Mouse (Mus musculus) effector memory CD4-positive, alpha-beta T cell, adult 7 months (primary cell): ENCODE data around the gene Glra3. TPM values are rescaled to one million over a fixed set of nuclear protein-coding genes. Genes with fewer than 3 reads are reported as not detected.

Experiments used
- polyA plus RNA-seq: library from polyadenylated mRNA; unstranded; fragments of 100-300 nt; shearing (Covaris generic); gene quantifications from one replicate; pipeline ENCODE4 v1.2.1, GENCODE M21; 2017

Glra3 gene
- 0.21 TPM for polyA plus RNA-seq

DNA sequence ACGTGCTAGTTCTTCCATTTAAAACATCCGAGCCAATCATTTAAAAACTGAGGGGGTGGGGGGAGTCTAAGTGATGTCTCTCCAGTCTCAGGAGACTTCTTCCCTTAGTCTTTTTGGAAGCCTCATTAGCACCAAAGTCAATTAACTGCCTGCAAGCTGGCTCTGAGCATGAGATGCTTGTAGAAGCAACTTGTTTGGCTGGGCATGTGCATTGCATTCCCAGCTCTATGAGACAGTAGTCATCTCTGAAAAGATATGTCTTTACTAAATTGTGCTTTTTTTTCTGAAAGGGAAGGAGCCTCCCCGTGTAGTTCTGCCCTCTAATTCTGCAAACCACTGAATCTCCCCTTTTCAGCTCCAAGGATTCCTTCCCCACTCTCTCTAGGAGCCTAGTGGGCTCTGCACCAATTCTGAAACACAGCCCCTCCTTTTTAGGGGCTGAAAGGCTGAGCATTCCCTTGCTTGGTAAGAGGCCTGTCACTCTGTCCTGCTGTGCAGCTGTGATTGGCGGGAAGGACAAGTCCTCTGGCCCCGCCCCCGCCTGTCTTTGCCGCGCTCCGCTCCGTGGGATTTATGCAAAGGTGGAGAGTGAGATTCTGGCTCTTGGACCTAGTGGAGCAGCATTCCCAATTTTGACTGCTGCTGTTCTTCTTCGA lies at the start of gene Glra3:
TSS of gene Glra3 (plus strand) at position 591 of the 656 bp plus-strand sequence.

DNA sequence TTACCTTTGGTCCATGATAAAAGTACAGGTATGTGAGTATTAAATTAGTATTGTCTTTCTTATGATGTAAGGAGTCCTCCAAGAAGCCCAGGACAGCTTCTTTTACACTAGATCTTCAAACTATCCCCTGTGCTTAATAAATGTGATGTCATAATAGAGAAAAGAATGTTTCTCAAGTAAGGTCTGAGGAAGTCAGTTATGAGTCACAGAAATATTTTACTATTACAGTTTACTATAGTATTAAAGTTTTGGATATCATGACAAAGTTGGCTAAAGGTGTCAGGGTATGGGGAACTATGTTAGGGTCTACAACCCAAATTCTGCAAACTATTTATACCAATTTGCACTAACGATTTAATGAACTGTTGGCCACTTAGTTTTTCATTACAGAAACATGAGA lies 33.4 kb upstream of the Glra3 start, which contains the start of gene Adam29:
TSS of gene Adam29 (minus strand) at position 101 of the 400 bp plus-strand sequence.

Other genes with a start within 250 kb of the Glra3 start
- gene Adam29, start 33.5 kb upstream of the Glra3 start, polyA plus RNA-seq, result 0.41 TPM